Mouse (Mus musculus) cerebellum, postnatal 14 days (tissue): ENCODE measurements around the gene Fam89b.

Experiments
- DNase-seq, 2 experiments: peaks; one replicate each; pipeline ENCODE4 v3.0.0; 2021; ENCODE audit warnings: mixed read lengths in 2 of 2

Fam89b gene

GRCm38 (mm10) chr19:5729444-5729815, at the start of gene Fam89b:
Gene Fam89b (minus strand): TSS chr19:5729653.
- DNase-seq: peak; percentile 88 to 89

- no peak for DNase-seq
Observed at GRCm38 (mm10) chr19:5778312-5778711, 48.9 kb upstream of the Fam89b start.

GRCm38 (mm10) chr19:5777387-5778032, 48.1 kb upstream of the Fam89b start:
- DNase-seq: no peak

- peak; percentile 97 to 98 for DNase-seq
Observed at GRCm38 (mm10) chr19:5770925-5771860, 41.7 kb upstream of the Fam89b start, which contains the start of gene Scyl1. Gene Scyl1 (minus strand): TSS chr19:5771419.

GRCm38 (mm10) chr19:5770311-5770710, 40.9 kb upstream of the Fam89b start:
- peak in 1 of 2 experiments; percentile 62 for DNase-seq

GRCm38 (mm10) chr19:5767271-5767670, 37.8 kb upstream of the Fam89b start:
- DNase-seq: no peak

GRCm38 (mm10) chr19:5763163-5763562, 33.7 kb upstream of the Fam89b start:
- DNase-seq: no peak

GRCm38 (mm10) chr19:5758878-5759403, 29.5 kb upstream of the Fam89b start:
- DNase-seq: no peak

- DNase-seq: peak in 1 of 2 experiments; percentile 59
Observed at GRCm38 (mm10) chr19:5756991-5757636, 27.7 kb upstream of the Fam89b start.

GRCm38 (mm10) chr19:5756321-5756985, 27.0 kb upstream of the Fam89b start:
- DNase-seq: no peak

- peak; percentile 54 to 75 for DNase-seq
Observed at GRCm38 (mm10) chr19:5751742-5752141, 22.3 kb upstream of the Fam89b start.

GRCm38 (mm10) chr19:5750951-5751350, 21.5 kb upstream of the Fam89b start:
- DNase-seq: no peak

GRCm38 (mm10) chr19:5749476-5749875, 20.0 kb upstream of the Fam89b start:
- DNase-seq: no peak

GRCm38 (mm10) chr19:5746907-5747363, 17.5 kb upstream of the Fam89b start:
- no peak for DNase-seq

- DNase-seq: peak in 1 of 2 experiments; percentile 62
Observed at GRCm38 (mm10) chr19:5745756-5746710, 16.6 kb upstream of the Fam89b start.

- peak; percentile 66 to 76 for DNase-seq
Observed at GRCm38 (mm10) chr19:5743576-5743975, 14.1 kb upstream of the Fam89b start.

GRCm38 (mm10) chr19:5742241-5742641, 12.8 kb upstream of the Fam89b start:
- no peak for DNase-seq

GRCm38 (mm10) chr19:5741641-5742240, 12.3 kb upstream of the Fam89b start:
- peak; percentile 81 to 83 for DNase-seq

- DNase-seq: peak; percentile 91 to 94
Observed at GRCm38 (mm10) chr19:5740320-5741317, 11.2 kb upstream of the Fam89b start, which contains the start of gene Ltbp3. Gene Ltbp3 (plus strand): TSS chr19:5740904.
